Comparison of ENCODE assay signal across 8 mouse cellular contexts in the genomic region with DNA sequence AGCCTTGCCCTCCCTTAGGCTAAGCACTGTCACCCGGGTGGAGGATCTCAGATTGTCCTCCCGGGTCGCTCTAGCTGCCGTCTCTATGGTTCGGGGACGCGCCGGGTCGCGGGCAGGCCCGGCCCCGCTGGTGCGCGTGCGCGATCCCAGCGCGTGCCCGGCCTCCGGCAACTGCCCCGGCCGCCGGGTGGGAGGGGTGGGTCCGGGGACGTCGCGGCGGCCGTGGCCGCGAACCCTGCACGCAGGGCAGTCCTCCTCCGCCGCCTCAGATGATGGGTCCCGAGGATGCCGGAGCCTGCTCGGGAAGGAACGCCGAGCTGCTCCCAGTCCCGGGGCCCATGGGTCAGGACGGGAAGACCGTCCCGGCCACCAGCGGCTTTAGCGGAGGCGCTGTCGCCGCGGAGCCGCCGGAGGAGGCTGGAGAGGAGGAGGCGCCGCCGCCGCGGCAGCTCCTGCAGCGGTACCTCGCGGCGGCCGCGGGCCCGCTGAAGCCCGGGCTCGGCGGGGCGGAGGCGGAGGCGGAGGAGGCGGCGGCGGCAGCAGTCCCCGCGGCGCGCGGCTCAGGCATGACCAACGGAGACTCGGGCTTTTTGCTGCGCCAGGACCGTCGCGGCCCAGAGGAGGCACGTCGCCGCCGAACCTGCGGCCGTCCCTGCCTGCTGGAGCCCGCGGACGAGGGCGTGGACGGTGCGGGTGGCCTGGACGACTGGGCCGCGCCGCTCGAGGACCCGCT. TPM values are rescaled to one million over a fixed set of nuclear protein-coding genes. Genes with fewer than 3 reads are reported as not detected.
DNase-seq lines count a peak whose midpoint lies in the region; ATAC-seq lines count a peak whose summit lies in the region.

TSS of gene Tbc1d12 (plus strand) at position 142 of the 733 bp plus-strand sequence.

- peak; percentile 97 for DNase-seq in NIH3T3 (ENCODE audit: low read depth)
- DNase-seq in cerebellum, postnatal 10 days, result peak; percentile 95 to 97
- DNase-seq in frontal cortex, postnatal 10 days (ENCODE audit: low spot score in 2 of 2), result peak; percentile 74 to 83
- peak; percentile 84 to 86 for DNase-seq in layer of hippocampus, postnatal 25 days (ENCODE audit: extremely low spot score in 1 of 2, low spot score in 1 of 2)
- peak; percentile 91 for DNase-seq in lung, postnatal 25 days (ENCODE audit: low spot score)
- DNase-seq in retina, embryonic 14.5 days (ENCODE audit: low spot score), result peak; percentile 92
- peak; percentile 91 for DNase-seq in thymus, postnatal 4 days

- H3K4me1 ChIP-seq in hindbrain, embryonic 13.5 days (replicated peaks), result peaks cover 29% of the 10 kb centered on the region

- H3K4me2 ChIP-seq in hindbrain, embryonic 13.5 days, result peak within 1 kb of the TSS; percentile 57

- no peaks in the 10 kb centered on the region for H3K27me3 ChIP-seq in hindbrain, embryonic 13.5 days

- WGBS in hindbrain, embryonic 13.5 days, result under 1% methylated on average over 72 of the region's 101 CpGs

- no peaks in the 10 kb centered on the region for H3K9me3 ChIP-seq in hindbrain, embryonic 13.5 days

- H3K4me3 ChIP-seq in hindbrain, embryonic 13.5 days, result peak within 1 kb of the TSS; percentile 88

- peak within 1 kb of the TSS; percentile 96 for H3K27ac ChIP-seq in hindbrain, embryonic 13.5 days

- ATAC-seq in hindbrain, embryonic 13.5 days (ENCODE audit: low FRiP score), result peak; percentile 96

- H3K9ac ChIP-seq in hindbrain, embryonic 13.5 days, result peak within 1 kb of the TSS; percentile 92

- peaks cover 1% of the 10 kb centered on the region; the same call in 1 of the 2 replicates for H3K36me3 ChIP-seq in hindbrain, embryonic 13.5 days

RNA-seq across cellular contexts. Expression of gene Tbc1d12, which starts in this region (rescaled TPM):
- polyA plus RNA-seq in hindbrain, embryonic 13.5 days (2015; fragmentation: Nextera tagmentation; extraction: Ambion mirVana), result 5.0 and 6.0 TPM in 2 replicates
- 10 to 100 TPM; 12.3 to 13.0 TPM for total RNA-seq in layer of hippocampus, postnatal 25 days (2021)

Comparison
In these comparisons a context has a peak if more than half of its experiments do, and no peak if none do; other contexts are left out.
1. Peak in every context shown above with its lines: DNase-seq, ATAC-seq, H3K4me3 ChIP-seq and H3K27ac ChIP-seq.